Mouse (Mus musculus): ENCODE measurements around the gene Sptlc2. TPM values are rescaled to one million over a fixed set of nuclear protein-coding genes. Genes with fewer than 3 reads are reported as not detected.

Gene Sptlc2
- polyA plus RNA-seq, 1 experiment: 31.0 TPM

- TF ChIP-seq CTCF (IDR thresholded peaks at IDR 0.05; ENCODE audit: borderline replicate concordance, extremely low read depth, insufficient read depth, insufficient read length) (peak; percentile 96), POLR2A (IDR thresholded peaks at IDR 0.05; ENCODE audit: borderline replicate concordance, extremely low read depth, insufficient read depth, insufficient read length, poor library complexity, severe bottlenecking) (no peak)
These were observed 25.1 kb upstream of the Sptlc2 start for GRCm38 (mm10) chr12:87413179-87413790.

GRCm38 (mm10) chr12:87410999-87411398, 22.8 kb upstream of the Sptlc2 start:
- TF ChIP-seq CTCF (IDR thresholded peaks at IDR 0.05; ENCODE audit: borderline replicate concordance, extremely low read depth, insufficient read depth, insufficient read length): no peak
- no peak for TF ChIP-seq POLR2A (IDR thresholded peaks at IDR 0.05; ENCODE audit: borderline replicate concordance, extremely low read depth, insufficient read depth, insufficient read length, poor library complexity, severe bottlenecking)
- no peak for DNase-seq (ENCODE audit: low read depth)

More at GRCm38 (mm10) chr12:87413179-87413790, 25.1 kb upstream of the Sptlc2 start:
- DNase-seq (ENCODE audit: low read depth): peak; percentile 75

GRCm38 (mm10) chr12:87409123-87409522, 21.0 kb upstream of the Sptlc2 start:
- TF ChIP-seq POLR2A (IDR thresholded peaks at IDR 0.05; ENCODE audit: borderline replicate concordance, extremely low read depth, insufficient read depth, insufficient read length, poor library complexity, severe bottlenecking) (no peak), CTCF (IDR thresholded peaks at IDR 0.05; ENCODE audit: borderline replicate concordance, extremely low read depth, insufficient read depth, insufficient read length) (no peak)

GRCm38 (mm10) chr12:87407869-87408605, 19.9 kb upstream of the Sptlc2 start:
- DNase-seq (ENCODE audit: low read depth): peak; percentile 17
- TF ChIP-seq POLR2A (IDR thresholded peaks at IDR 0.05; ENCODE audit: borderline replicate concordance, extremely low read depth, insufficient read depth, insufficient read length, poor library complexity, severe bottlenecking): no peak

More at GRCm38 (mm10) chr12:87409123-87409522, 21.0 kb upstream of the Sptlc2 start:
- no peak for DNase-seq (ENCODE audit: low read depth)

GRCm38 (mm10) chr12:87405721-87406120, 17.6 kb upstream of the Sptlc2 start:
- TF ChIP-seq CTCF (IDR thresholded peaks at IDR 0.05; ENCODE audit: borderline replicate concordance, extremely low read depth, insufficient read depth, insufficient read length): no peak
- TF ChIP-seq POLR2A (IDR thresholded peaks at IDR 0.05; ENCODE audit: borderline replicate concordance, extremely low read depth, insufficient read depth, insufficient read length, poor library complexity, severe bottlenecking): no peak

GRCm38 (mm10) chr12:87405165-87405564, 17.0 kb upstream of the Sptlc2 start:
- TF ChIP-seq CTCF (IDR thresholded peaks at IDR 0.05; ENCODE audit: borderline replicate concordance, extremely low read depth, insufficient read depth, insufficient read length) (no peak), POLR2A (IDR thresholded peaks at IDR 0.05; ENCODE audit: borderline replicate concordance, extremely low read depth, insufficient read depth, insufficient read length, poor library complexity, severe bottlenecking) (no peak)
- no peak for DNase-seq (ENCODE audit: low read depth)

More at GRCm38 (mm10) chr12:87405721-87406120, 17.6 kb upstream of the Sptlc2 start:
- DNase-seq (ENCODE audit: low read depth): no peak

- DNase-seq (ENCODE audit: low read depth): no peak
- TF ChIP-seq CTCF (IDR thresholded peaks at IDR 0.05; ENCODE audit: borderline replicate concordance, extremely low read depth, insufficient read depth, insufficient read length) (no peak), POLR2A (IDR thresholded peaks at IDR 0.05; ENCODE audit: borderline replicate concordance, extremely low read depth, insufficient read depth, insufficient read length, poor library complexity, severe bottlenecking) (no peak)
These were observed 13.7 kb upstream of the Sptlc2 start for GRCm38 (mm10) chr12:87401883-87402282.

- TF ChIP-seq CTCF (IDR thresholded peaks at IDR 0.05; ENCODE audit: borderline replicate concordance, extremely low read depth, insufficient read depth, insufficient read length) (no peak), POLR2A (IDR thresholded peaks at IDR 0.05; ENCODE audit: borderline replicate concordance, extremely low read depth, insufficient read depth, insufficient read length, poor library complexity, severe bottlenecking) (no peak)
- DNase-seq (ENCODE audit: low read depth): no peak
These were observed 11.1 kb upstream of the Sptlc2 start for GRCm38 (mm10) chr12:87399119-87399819.

- DNase-seq (ENCODE audit: low read depth): no peak
- TF ChIP-seq CTCF (IDR thresholded peaks at IDR 0.05; ENCODE audit: borderline replicate concordance, extremely low read depth, insufficient read depth, insufficient read length) (no peak), POLR2A (IDR thresholded peaks at IDR 0.05; ENCODE audit: borderline replicate concordance, extremely low read depth, insufficient read depth, insufficient read length, poor library complexity, severe bottlenecking) (no peak)
These were observed 9.8 kb upstream of the Sptlc2 start for GRCm38 (mm10) chr12:87397811-87398417.

GRCm38 (mm10) chr12:87397126-87397525, 9.0 kb upstream of the Sptlc2 start:
- no peak for TF ChIP-seq CTCF (IDR thresholded peaks at IDR 0.05; ENCODE audit: borderline replicate concordance, extremely low read depth, insufficient read depth, insufficient read length)
- no peak for TF ChIP-seq POLR2A (IDR thresholded peaks at IDR 0.05; ENCODE audit: borderline replicate concordance, extremely low read depth, insufficient read depth, insufficient read length, poor library complexity, severe bottlenecking)

GRCm38 (mm10) chr12:87394316-87394715, 6.2 kb upstream of the Sptlc2 start:
- TF ChIP-seq POLR2A (IDR thresholded peaks at IDR 0.05; ENCODE audit: borderline replicate concordance, extremely low read depth, insufficient read depth, insufficient read length, poor library complexity, severe bottlenecking): no peak
- no peak for TF ChIP-seq CTCF (IDR thresholded peaks at IDR 0.05; ENCODE audit: borderline replicate concordance, extremely low read depth, insufficient read depth, insufficient read length)
- no peak for DNase-seq (ENCODE audit: low read depth)

More at GRCm38 (mm10) chr12:87397126-87397525, 9.0 kb upstream of the Sptlc2 start:
- no peak for DNase-seq (ENCODE audit: low read depth)

Data from brain, embryonic 14.5 days (tissue).